Mouse (Mus musculus) v-Abl transformed pro-B cells (cell line): ENCODE measurements at regions not wholly inside any gene's neighbourhood (a gene's known extent, or its start where the extent isn't known, plus 50 kb on each side); places are given as distances from the start of the nearest gene placed in this dataset.

Source experiments
- in situ Hi-C, 2 experiments: fragments of 400-800 bp; cut with MboI; formaldehyde crosslinking; loops; one replicate each; pipeline ENCODE4 v1.15.1; 2025; ENCODE audit not compliant: unreplicated experiment in 2 of 2

GRCm38 (mm10) chr14:25375001-25375400, 84.0 kb upstream of the Zmiz1 start:
- in situ Hi-C loops: loop anchor here (5.0 to 10.0 kb wide), 3 partner anchors 77 to 190 kb away; partner anchors contain the start of gene Zmiz1 (in 1 of the 2)

GRCm38 (mm10) chr14:25377091-25377490, 81.9 kb upstream of the Zmiz1 start:
- in situ Hi-C loops: loop anchor here (5.0 to 10.0 kb wide), 3 partner anchors 75 to 188 kb away; partner anchors contain the start of gene Zmiz1 (in 1 of the 2)

GRCm38 (mm10) chr14:25377554-25377899, 81.5 kb upstream of the Zmiz1 start:
- in situ Hi-C loops: loop anchor here (5.0 to 10.0 kb wide), 3 partner anchors 75 to 187 kb away; partner anchors contain the start of gene Zmiz1 (in 1 of the 2)

- in situ Hi-C loops: loop anchor here (5.0 to 10.0 kb wide), 3 partner anchors 74 to 187 kb away; partner anchors contain the start of gene Zmiz1 (in 1 of the 2)
Measured at GRCm38 (mm10) chr14:25377900-25378716, 80.9 kb upstream of the Zmiz1 start.

GRCm38 (mm10) chr14:25378717-25379224, 80.2 kb upstream of the Zmiz1 start:
- in situ Hi-C loops: loop anchor here (5.0 to 10.0 kb wide), 3 partner anchors 74 to 186 kb away; partner anchors contain the start of gene Zmiz1 (in 1 of the 2)

GRCm38 (mm10) chr14:25383169-25383824, 75.7 kb upstream of the Zmiz1 start:
- in situ Hi-C loops: loop anchor here in 1 of 2 experiments (5.0 kb wide), 1 partner anchor 261 kb away; no protein-coding TSS in a partner anchor

GRCm38 (mm10) chr14:25385644-25386043, 73.3 kb upstream of the Zmiz1 start:
- in situ Hi-C loops: no loop called here

- in situ Hi-C loops: no loop called here
Measured at GRCm38 (mm10) chr14:25387780-25388179, 71.2 kb upstream of the Zmiz1 start.

GRCm38 (mm10) chr14:25389314-25389713, 69.7 kb upstream of the Zmiz1 start:
- in situ Hi-C loops: no loop called here

GRCm38 (mm10) chr14:25392412-25392811, 66.6 kb upstream of the Zmiz1 start:
- in situ Hi-C loops: loop anchor here in 1 of 2 experiments (10.0 kb wide), 1 partner anchor 268 kb away; no protein-coding TSS in a partner anchor

GRCm38 (mm10) chr14:25392940-25393339, 66.0 kb upstream of the Zmiz1 start:
- in situ Hi-C loops: loop anchor here in 1 of 2 experiments (10.0 kb wide), 1 partner anchor 268 kb away; no protein-coding TSS in a partner anchor

GRCm38 (mm10) chr14:25394931-25395330, 64.1 kb upstream of the Zmiz1 start:
- in situ Hi-C loops: loop anchor here in 1 of 2 experiments (10.0 kb wide), 1 partner anchor 270 kb away; no protein-coding TSS in a partner anchor

- in situ Hi-C loops: loop anchor here in 1 of 2 experiments (10.0 kb wide), 1 partner anchor 272 kb away; no protein-coding TSS in a partner anchor
Measured at GRCm38 (mm10) chr14:25396990-25397531, 61.9 kb upstream of the Zmiz1 start.

GRCm38 (mm10) chr14:25397751-25398150, 61.2 kb upstream of the Zmiz1 start:
- in situ Hi-C loops: loop anchor here in 1 of 2 experiments (10.0 kb wide), 1 partner anchor 273 kb away; no protein-coding TSS in a partner anchor

GRCm38 (mm10) chr14:25398745-25399144, 60.2 kb upstream of the Zmiz1 start:
- in situ Hi-C loops: loop anchor here in 1 of 2 experiments (10.0 kb wide), 1 partner anchor 274 kb away; no protein-coding TSS in a partner anchor

- in situ Hi-C loops: loop anchor here in 1 of 2 experiments (10.0 kb wide), 1 partner anchor 274 kb away; no protein-coding TSS in a partner anchor
Measured at GRCm38 (mm10) chr14:25399286-25399685, 59.7 kb upstream of the Zmiz1 start.

GRCm38 (mm10) chr14:25401104-25401963, 57.7 kb upstream of the Zmiz1 start:
- in situ Hi-C loops: no loop called here

- in situ Hi-C loops: no loop called here
Measured at GRCm38 (mm10) chr14:25402409-25402808, 56.6 kb upstream of the Zmiz1 start.

GRCm38 (mm10) chr14:25405191-25405590, 53.8 kb upstream of the Zmiz1 start:
- in situ Hi-C loops: no loop called here
